Mouse (Mus musculus): ENCODE measurements around the gene Ddx39b.
A peak's percentile ranks its signal among the peaks of the same experiment; 100 is the strongest.
"Not testable (repeated sequence)": the region's sequence is repeated elsewhere in the genome, so short reads cannot be mapped to it uniquely, and the experiment has no call there.

The Ddx39b gene

DNA sequence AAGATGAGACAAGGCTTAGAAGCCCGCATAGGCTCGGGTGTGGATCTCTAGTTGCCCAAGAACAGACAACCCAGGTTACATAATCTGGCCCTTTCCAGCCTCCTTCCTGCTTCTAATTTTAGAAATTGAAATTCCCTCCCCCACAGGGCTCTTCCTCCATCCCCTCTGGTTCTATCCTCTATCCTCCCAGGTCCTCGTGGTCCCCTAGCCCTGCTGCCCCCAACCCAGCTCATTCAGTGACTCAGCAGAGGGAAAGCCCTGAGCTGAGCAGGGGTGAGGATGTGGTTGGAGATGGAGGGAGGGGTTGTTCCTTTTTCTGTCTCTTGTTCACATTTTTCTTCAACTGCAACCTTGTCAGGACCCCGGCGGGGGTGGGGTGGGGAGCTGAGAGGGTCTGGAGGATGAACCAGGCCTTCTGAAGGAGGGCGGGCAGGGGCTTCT, 21.9 kb upstream of the Ddx39b start:
- DNase-seq (ENCODE audit: low spot score in 2 of 2): no peak

DNA sequence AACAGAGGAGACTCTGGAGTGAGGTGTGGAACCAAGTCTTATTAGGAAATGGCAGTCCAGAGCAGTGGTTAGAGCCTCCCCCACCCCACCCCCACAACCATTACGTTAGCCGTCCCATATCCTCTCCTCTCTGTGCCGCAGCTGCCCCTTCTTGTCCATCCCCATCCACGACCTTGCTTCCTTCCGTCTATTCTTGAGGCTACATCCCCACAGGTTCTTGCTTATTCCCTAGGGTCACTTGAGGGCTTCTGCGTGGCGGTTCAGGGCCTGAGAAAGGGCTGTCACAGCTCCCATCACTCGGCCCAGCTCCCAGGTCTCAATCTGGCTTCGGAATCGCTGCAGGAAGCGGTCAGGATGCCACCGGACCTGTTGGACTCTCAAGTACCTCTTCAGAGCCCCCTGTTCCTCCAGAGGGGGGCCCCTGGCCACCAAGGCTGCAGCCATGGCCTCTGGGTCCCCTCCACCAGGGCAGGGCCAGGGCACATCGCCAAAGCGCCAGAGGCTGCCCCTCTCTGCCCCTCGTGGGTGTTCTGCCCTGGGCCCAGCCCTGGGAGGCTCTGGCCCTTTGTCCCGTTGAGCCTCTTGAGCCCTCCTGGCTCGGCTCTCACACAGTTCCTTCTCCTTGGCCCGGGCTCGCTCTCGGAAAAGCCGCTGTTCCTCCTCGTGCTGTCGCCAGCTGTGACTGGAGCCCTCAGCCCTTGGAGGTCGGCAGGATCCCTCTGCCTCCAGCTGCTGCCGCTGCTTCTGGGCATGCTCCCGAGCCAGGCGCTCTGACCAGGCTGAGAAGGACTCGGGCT, 21.2 kb upstream of the Ddx39b start, which contains the start of gene Gm16181:
Gene Gm16181, plus strand, starts transcription at position 679 of the 797 bp plus-strand sequence.
- DNase-seq (ENCODE audit: low spot score in 2 of 2): no peak

DNA sequence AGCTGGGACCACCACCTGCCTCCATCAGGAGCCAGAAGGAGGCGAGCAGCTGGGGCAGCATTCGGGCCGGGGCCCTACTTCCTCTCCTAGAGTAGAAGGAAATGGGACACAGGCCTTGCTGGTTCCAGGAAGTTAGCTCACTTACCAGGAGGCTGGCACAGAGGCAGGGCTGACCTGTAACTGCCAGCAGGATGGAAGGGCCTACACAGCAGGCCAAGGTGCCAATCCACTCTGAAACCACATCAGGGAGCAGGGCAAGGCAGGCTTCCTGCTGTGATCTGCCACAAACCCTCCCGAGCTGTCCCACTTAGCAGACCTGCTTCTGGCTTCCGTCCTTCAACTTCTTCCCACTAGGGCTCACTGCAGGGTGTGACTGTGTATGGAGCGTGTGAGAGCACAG, 19.2 kb upstream of the Ddx39b start:
- DNase-seq (ENCODE audit: low spot score in 2 of 2): no peak

DNA sequence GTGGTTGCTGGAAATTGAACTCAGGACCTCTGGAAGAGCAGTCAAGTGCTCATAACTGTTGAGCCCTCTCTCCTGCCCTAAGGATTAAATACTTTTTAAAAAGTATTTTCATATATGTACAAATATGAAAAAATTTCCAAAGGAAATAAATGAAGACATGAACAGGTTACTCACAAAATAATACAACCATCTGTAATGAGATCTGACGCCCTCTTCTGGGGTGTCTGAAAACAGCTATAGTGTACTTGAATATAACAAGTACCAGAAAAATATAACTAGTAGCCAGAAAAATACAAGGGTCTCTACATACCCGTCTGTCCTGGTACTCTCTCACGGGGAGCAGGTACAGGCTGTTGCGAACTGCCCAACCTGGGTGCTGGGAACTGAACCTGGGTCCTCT, 16.9 kb upstream of the Ddx39b start:
- no peak for DNase-seq (ENCODE audit: low spot score in 2 of 2)

DNA sequence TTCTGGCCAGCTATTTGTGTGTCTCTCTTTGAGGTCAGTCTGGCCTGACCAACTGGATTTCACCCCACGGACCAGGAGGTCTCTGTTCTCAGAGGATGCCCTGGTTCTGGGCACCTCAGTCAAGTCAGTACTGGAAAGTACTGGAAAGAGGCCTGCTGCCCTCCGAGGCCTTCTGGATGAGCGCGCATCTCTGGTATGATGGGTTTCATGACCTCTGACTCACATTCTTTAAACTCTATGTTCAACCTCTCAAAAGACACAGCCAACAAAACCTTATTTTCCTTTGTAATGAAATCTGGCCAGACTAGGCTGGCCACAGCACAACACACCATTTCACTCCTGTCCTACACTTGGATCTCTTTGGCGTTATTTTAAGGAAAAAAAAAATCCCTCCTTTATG, 16.1 kb upstream of the Ddx39b start:
- DNase-seq (ENCODE audit: low spot score in 2 of 2): no peak

DNA sequence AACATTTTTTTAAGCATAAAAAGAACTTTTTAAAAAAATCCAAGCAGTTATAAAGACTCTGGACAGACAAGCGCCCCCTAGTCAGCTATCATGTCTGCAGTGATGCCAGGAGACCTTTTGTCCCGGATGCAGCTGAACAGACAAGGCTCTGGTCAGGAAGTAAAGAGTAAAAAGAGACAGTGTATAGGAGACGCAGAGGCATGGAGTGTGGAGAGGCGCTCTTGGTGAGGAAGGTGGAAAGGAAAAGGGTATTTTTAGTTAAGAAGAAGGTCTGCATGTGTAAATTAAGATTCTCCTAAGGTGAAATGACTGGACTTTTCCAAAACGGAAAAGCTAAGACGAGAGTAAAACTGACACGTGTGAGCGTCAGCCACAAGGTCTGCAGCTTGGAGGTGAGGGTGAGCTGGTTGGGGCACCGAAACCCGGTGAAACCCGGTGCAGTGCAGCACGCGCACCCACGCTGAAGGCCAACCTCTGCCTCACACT, 14.9 kb upstream of the Ddx39b start:
- DNase-seq (ENCODE audit: low spot score in 2 of 2): no peak

DNA sequence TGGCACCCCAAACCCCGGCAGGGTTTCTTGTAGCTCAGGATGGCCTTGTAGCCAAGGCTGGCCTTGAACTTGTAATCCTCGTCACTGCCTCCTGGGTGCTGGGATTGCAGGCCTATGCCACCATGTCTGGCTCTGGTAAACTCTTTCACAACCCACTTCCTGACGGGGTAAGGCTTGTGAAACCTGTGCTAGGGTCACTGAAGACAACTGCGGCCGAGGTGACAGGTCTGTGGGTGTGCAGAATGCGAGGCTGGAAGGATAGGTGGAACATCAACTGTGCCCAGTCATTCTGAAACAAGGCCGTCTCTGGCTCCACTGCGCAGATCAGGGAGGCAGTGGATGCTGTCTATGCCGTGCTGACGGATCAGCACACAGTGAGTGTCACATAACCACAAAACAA, 10.5 kb upstream of the Ddx39b start:
- no peak for DNase-seq (ENCODE audit: low spot score in 2 of 2)

DNA sequence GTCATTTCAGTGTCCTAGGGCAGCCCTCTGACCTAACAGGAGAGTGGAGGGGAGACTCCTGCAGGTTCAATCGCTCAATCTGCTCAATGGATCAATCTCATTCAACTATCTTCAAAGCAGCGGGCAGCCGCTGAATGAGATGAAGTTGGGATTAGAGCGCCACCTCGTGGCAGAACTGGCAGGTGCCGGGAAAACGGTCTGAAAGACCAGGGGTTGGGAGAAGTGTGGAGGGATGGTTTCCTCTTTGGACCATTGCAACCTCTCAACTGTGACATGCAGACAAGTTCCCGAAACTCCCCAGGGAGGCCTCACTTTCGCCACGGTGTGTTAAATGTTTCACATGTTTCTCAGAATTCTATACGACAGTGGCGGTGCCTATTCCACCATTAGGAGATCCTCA, 9.5 kb upstream of the Ddx39b start:
- DNase-seq (ENCODE audit: low spot score in 2 of 2): peak; percentile 81 to 87

DNA sequence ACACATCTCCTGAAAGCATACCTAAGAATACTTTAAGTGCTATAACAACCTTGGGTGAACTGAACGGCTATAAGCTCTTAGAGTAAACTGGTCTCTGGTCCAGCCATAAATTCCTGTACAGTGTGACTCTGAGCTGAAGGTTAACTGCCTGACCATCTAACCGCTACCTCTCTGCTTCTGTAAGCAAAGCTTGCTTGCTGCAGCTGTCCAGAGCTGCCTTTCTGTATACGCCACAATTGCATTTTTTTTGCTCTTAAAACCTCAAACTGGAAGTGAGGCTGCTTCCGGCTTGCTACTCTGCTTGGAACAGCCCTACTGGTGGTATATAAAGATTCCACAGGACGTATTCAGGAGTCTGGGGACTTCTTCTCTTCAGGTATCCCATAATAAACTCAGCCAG, 8.9 kb upstream of the Ddx39b start:
- DNase-seq (ENCODE audit: low spot score in 2 of 2): no peak

DNA sequence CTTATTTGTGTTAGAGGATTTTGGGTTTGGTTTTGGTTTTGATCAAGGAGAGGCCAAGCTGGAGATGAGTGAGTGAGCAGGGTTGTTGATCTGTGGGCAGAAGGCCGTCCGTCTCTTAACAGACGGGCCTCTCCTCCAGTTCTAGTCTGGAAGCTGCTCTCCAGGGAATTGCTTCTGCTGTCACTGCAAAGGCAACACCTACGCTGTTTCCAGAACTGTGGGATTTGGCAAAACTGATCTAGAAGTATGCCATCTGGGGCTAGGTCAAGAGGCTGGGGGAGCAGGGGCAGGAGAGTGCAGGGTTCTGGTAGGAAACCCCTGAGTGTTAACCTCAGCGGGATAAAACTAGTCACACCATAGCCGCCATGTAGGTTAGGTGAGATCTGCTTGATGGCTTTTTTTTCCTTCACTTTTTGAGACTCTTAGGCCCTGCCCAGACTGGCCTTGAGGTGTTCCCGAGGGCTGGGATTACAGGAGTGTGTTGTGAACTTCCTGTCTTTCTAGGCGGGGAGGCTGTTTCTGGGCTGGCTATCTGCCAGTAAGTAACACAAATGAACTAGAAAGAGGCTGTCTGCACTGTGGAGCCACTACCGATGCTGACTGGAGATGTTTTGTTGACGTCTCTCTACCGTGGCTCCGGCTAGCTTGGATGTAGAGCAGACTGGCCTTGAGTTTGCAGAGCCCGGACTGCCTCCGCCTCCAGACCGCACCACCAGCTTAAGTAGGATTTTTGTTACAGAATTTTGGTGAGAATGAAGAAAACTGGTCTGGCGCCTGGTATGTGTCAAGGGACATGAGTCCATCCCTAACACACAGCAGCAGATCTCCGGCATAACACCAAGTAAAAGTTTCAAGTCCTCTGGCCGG, 8.2 kb upstream of the Ddx39b start, which contains the start of gene Atp6v1g2:
Gene Atp6v1g2, plus strand, starts transcription at position 547 of the 867 bp plus-strand sequence.
- DNase-seq (ENCODE audit: low spot score in 2 of 2): no peak

DNA sequence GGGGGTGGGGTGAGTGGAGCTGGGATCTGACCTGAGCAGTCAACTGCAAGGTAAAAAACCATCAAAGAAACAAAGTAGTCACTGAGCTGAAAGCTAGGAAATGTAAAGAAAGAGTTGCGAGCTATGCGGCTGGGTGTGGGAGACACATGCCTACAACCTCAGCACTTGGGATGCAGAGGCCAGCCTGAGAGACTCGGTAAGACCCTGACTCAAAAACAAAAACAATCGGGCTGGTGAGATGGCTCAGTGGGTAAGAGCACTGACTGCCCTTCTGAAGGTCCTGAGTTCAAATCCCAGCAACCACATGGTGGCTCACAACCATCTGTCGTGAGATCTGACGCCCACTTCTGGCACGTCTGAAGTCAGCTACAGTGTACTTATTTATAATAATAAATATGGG, 7.5 kb upstream of the Ddx39b start:
- not testable (repeated sequence) for DNase-seq (ENCODE audit: low spot score in 2 of 2)

DNA sequence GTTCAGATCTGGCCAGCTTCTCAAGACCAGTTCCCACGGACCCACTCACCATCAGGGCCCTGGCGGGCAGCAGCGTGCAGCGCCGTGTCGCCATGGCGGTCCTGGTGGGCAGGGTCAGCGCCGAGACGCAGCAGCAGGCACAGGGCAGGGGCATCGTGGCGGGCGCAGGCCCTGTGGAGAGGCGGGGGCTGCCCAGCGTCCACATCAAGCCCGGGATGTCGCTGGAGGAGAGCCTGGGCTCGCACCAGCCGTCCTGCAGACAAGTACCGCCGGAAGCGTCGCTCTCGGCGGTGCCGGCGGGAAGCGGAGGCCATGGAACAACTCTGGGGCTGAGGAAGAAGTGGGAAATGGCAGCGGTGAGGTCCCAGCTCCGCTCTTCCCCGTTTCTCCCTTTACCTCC, 6.6 kb upstream of the Ddx39b start:
- DNase-seq (ENCODE audit: low spot score in 2 of 2): no peak

DNA sequence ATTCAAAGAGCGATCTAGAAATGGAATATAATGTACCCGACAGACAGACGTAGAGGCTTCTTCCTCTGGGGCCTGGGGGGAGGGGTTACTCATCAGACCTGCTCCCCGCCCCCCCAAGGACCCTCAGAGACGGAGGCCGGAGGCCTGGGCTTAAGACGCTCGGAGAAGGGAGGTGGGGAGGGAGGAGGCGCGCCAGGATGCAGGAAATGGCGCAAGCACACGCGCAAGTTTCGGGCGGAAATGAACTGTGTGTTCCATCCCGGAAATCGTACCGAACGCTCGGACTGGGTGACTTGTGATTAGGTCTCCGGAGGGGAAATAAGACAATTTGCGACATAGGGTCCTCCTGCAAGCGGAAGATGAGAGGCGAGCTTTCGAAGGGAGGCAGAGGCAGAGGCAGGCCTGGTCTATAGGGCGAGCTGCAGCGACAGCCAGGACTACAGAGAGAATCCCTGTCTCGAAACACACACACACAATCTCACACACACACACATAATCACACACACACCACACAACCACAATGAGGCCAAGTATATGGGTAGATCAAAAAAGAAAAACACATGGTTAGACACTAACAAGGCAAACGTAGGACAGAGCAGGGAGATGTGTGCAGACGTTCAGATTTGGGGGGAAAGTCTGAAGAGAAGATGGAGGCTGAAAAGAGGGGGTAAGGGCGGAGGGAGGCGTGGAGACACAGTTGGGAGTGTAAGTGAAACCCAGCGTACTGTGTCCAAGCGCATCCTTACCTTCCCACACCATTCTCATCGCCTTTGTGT, 5.7 kb upstream of the Ddx39b start, which contains the start of gene Nfkbil1:
Gene Nfkbil1, minus strand, starts transcription at position 179 of the 776 bp plus-strand sequence.
- DNase-seq (ENCODE audit: low spot score in 2 of 2): peak; percentile 89 to 94

DNA sequence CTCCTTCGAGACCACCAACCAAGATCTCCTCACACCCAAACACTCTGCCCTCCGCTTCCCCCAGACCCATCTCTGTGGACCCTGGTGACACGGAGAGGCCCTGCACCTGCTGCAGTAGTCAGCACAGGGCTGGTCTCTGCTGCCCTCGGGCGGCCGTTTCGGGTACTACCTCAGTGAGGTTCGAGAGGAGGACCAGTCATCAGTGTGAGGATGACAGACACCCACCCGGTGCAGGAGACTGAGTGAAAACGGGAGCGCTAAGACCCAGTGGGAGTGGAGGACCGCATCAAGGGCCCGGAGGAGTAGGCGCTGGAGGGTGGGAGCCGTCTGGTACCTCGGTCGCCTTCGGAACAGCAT, 5.2 kb upstream of the Ddx39b start:
- DNase-seq (ENCODE audit: low spot score in 2 of 2): peak; percentile 99 to 100

DNA sequence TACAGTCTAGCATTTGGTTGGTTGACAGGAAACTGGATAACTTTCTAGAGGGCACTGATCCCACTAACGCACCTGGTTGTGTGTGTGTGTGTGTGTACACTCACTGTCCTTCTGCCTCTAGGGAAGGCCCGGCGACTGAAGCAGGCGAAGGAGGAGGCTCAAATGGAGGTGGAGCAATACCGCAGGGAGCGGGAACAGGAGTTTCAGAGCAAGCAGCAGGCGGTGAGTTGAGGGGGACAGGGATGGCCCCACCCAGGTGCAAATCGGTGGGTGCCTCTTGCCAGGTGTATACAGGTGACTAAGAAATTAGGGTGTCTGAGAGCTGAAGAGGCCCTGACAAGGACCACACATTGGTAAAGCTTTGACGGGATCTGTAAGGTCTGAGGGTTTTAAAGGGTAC, 4.5 kb upstream of the Ddx39b start:
- DNase-seq (ENCODE audit: low spot score in 2 of 2): no peak

DNA sequence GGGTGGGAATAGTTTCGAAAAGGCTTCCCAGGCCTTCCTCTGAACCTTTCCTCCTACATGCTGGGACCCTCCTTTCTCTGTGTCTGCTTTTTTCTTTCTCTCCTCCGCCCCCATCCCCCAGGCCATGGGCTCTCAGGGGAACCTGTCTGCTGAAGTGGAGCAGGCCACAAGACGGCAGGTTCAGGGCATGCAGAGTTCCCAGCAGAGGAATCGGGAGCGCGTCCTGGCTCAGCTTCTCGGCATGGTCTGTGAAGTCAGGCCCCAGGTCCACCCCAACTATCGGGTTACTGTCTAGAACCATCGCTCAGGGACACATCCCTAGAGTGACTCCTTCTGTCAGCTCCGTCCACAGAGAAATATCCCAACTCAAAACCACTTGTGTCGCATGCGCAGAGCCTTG, 4.0 kb upstream of the Ddx39b start:
- no peak for DNase-seq (ENCODE audit: low spot score in 2 of 2)

DNA sequence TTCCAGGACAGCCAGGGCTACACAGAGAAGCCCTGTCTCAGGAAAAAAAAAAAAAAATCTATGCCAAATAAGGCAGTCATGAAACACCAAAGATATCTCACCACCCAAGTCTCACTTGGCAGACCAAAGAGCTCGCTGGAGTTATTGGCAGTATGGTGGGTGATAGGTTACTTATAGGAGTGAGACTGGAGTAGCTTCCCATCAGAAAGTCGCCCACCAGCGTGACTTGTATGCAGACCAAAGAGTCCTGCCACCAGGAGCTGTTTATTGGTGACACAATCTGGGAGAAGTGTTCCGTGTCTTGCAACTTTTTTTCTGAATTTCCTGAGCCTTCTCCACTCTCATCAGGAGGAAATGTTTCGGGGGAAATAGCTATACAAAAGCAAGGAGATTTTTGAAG, 1.8 kb upstream of the Ddx39b start:
- no peak for DNase-seq (ENCODE audit: low spot score in 2 of 2)

DNA sequence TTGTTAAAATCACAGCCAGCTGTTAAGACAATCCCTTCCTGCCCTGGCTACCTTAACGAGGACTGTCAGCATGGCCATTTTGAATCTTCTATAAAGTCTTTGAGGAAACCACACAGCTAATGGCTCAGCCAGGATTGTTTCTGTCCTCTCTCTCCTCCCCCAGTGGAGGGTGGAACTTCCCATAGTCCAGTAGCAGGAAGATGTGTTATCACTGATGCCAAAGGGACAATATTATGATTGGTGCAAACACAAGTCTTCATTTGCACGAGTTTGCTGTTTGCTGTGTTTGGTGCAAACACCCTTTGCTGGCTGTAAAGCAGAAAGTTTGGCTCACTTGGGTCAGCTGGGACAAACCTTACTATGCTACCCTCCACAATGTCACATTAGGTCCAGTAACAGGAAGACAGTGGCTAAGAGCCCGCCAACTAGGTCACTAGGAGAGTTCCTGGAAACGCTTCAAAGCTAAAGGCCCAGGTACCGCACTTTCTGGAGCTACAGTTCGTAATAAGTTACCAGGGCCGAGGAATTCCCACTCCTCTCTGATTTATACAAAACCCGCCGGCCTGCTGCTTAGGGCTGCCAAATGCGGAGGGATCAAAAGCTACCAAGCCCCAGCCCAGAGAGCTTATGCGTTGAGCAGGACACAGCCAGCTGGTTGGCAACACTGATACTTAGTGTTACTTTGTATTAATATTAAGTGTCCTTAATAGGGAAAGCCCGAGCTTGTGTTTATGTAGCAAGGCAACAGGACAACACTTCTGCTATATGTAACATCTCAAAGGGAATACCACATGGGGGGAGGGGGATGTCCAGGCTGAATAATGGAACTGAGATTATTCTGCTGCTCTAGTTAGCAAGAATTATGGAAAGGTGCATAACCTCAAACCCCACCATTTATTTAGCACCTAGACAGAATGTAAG, 902 bp upstream of the Ddx39b start:
- DNase-seq (ENCODE audit: low spot score in 2 of 2): no peak

DNA sequence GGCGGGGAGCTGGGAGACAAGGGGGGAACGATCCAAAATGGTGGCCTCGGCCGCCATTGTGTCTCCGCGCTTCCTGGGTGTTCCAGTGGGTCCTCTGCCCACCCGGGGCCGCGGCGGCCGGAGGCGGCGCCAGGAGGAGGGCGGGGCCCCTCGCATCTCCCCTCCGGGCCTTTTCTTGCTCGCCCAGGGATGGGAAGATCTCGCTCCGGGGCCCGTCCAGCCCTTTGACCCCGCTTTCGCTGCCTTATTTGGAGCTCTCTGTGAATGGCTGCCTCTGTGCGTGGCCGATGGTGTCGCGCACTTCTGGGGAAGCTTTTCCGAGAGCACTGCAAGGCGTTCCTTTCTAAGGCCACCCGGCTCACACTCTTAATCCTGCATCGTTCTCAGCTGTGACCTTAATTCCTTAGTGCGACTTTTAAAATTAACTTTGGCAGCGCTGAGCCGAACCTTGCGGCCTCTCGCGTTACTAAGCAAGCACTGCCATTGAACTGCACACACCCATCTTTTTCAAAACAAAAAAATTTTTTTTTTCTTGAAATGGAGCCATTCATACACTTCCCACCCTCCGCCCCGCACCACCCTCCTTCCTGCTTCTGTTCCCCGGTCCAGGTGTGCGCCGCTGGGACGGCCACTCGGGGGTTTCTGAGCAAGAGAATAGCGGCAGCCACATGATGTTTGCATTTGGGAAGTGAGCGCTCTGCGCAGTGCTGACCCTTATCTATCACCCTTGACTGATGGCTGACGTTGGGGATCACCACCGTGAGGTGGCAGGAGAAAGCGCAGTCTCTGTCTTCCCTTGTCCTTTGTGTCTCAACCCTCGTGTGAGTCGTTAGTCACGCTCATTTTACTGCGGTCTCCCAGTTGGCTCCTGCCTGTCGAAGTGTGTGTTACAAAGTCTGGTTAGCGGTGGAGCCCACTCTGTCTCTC, 732 bp downstream of the Ddx39b start:
- DNase-seq (ENCODE audit: low spot score in 2 of 2): no peak

DNA sequence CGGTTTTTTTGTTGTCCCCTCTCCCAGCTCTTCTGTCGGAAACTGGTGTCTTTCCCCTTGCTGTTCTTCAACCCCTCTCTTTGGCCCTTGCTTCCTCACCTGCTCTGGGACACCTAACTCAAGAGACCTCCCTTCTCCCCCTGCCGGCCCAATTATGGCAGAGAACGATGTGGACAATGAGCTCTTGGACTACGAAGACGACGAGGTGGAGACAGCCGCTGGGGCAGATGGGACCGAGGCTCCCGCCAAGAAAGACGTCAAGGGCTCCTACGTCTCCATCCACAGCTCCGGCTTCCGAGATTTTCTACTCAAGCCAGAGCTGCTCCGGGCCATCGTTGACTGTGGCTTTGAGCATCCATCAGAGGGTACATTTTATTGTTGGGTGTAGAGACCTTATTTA, 1.5 kb downstream of the Ddx39b start:
- peak; percentile 42 to 67 for DNase-seq (ENCODE audit: low spot score in 2 of 2)

All from frontal cortex, postnatal 36 days (tissue).